Mouse (Mus musculus) mesoderm, embryonic 11.5 days (tissue): Measurements from ENCODE around the gene Tfrc.
A peak's percentile ranks its signal among the peaks of the same experiment; 100 is the strongest.
"Not testable (repeated sequence)": the region's sequence is repeated elsewhere in the genome, so short reads cannot be mapped to it uniquely, and the experiment has no call there.

ENCODE experiments used
- DNase-seq: peaks from one replicate; pipeline ENCODE4 v3.0.0-alpha.2; 2012; ENCODE audit warnings: low read depth, low spot score

Tfrc gene

DNA sequence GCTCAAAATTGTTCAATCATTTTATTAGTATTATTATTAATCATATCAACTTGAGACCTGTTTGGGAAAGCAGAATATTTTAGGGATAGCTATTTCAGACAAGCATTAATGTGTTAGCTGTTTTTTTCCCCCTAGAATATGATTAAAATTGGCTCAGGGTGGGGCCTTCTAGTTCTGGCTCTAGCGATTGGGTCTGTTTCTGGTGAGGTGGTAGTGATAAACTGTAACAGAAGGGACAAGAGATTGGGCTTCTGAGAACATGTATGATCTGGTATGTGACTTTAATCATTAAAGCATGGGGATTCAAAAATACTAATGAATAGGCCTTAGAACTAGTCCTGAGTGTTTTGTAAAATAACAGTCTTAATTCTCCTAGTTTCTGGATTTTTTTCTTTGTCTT, 3.3 kb downstream of the Tfrc start:
- DNase-seq, result no peak

DNA sequence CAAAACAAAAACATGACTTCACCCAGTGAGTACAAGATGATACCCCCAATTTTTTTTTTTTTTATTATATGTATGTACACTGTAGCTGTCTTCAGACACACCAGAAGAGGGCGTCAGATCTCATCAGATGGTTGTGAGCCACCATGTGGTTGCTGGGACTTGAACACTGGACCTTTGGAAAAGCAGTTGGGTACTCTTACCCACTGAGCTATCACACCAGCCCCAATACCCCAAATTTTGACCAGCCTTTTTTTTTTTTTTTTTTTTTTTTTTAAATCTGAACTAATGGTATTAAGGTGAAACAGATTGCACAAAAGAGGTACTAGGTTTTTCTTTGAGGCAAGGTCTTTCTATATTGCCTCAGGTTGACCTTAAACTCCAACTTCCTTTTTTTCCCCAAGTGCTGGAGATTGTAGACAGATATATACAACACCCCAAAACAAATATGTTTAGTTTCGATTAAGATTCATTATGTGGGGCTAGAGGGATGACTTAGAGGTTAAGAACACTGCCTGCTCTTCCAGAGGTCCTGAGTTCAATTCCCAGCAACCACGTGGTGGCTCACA, 4.6 kb downstream of the Tfrc start:
- DNase-seq, result no peak

DNA sequence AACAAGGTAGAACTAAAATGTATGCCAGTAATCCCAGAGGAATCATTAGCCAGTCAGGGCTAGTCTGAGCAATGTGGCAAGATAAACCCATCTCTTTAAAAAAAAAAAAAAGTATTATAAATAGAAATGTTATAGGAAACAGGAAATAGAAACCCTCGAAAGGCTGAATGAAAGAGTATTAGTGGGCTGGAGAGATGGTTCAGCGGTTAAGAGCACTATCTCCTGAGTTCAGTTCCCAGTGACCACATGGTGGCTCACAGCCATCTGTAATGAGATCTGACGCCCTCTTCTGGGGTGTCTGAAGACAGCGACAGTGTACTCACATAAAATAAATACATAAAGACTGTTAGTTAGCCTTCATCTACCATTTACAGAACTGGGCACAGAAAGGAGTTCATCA, 5.3 kb downstream of the Tfrc start:
- no peak for DNase-seq

DNA sequence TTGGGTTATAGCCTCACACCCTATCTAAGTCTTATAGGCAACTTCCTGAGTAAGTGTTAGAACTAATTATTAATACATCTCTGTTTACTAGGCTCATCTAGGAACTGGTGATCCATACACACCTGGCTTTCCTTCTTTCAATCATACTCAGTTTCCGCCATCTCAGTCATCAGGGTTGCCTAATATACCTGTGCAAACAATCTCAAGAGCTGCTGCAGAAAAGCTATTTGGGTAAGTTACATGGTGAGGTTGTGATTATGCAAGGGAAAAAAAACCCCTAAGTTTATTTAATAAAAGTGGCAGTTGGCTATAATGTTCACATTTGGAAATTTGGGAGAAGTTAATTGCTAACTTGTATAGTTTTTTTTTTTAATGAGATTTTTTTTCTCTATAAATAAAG, 10.2 kb downstream of the Tfrc start:
- DNase-seq, result no peak

- DNase-seq, result no peak
Observed at GRCm38 (mm10) chr16:32628140-32628539, 19.4 kb downstream of the Tfrc start.

DNA sequence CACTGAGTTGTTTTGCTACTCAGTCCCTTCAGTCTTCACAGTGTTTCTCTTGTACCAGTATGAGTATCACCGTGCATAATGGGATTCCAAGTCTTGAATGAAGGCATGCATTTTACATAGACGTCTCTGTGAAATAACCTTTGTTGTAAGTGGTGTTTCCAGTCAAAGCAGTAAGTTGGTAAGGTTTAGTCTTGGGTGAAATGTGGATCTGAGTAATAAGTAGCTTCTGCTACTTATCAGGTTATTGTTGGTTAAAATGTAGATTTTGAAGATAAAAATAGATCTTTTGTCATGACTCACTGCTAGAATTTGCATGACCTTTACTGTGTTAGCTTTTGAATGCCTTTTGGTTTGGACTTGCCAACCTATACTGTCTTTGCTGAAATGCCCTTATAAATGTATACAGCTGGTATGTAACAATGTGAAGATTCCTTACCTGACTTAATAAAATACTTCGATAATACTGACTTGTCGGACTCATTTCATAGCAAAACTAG, 23.7 kb downstream of the Tfrc start:
- DNase-seq, result no peak

DNA sequence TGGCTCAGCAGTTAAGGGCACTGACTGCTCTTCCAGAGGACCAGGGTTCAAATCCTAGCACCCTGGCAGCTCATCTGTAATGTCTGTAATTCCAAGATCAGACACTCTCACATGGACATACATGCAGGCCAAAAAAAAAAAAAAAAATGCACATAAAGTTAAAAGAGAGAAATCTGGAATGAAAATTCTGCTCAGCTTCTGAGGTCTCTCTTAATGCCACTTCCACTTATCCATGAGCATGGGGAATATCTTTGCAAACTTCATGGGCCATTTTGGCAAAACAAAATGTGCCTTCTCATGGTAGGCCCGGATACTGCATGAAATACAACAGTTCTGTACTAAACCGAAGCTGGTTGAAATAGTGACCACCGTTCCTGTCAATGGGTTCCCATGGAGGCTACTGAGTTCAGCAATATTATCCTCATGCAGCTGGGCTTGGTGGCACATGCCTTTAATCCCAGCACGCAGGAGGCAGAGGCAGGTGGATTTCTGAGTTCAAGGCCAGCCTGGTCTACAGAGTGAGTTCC, 24.8 kb downstream of the Tfrc start:
- DNase-seq, result no peak

DNA sequence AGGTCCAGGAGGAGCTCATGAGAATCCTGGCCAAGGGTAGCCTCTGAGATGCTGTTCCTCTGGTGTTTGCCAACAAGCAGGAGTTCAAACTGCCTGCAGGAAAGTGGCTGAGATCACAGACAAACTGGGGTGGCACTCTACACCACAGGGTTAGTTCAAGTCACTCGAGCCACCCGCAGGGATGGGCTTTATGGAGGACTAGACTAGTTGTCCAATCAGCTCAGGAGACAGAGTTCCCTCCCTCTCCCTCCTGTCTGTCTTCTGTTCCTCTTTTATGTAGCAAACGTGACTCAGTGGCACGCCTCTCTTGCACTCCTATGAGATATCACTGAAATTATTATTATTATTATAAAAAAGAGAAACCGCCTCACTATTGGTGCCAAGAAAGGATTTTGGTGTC, 25.5 kb downstream of the Tfrc start:
- no peak for DNase-seq

- no peak for DNase-seq
Observed at GRCm38 (mm10) chr16:32635314-32635713, 26.6 kb downstream of the Tfrc start.

GRCm38 (mm10) chr16:32636331-32636730, 27.6 kb downstream of the Tfrc start:
- DNase-seq, result no peak

GRCm38 (mm10) chr16:32636871-32637521, 28.3 kb downstream of the Tfrc start:
- DNase-seq, result no peak

DNA sequence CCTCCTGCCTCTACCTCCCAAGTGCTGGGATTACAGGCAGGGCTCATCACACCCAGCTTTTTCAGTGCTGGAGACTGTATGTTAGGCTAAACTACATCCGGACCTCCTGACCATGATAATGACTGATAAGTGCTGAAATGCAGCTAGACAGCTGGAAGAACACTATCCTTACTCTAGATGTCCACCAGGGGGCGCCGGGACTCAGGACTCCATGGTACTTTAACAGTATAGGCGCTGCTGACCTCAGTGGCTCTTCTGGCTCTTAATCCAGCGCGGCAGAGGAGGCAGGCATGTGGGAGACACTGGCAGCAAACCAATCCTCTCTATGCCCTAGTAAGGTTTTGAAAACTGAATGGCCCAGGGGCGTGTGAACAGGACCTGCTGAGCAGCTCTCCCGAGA, 29.8 kb downstream of the Tfrc start:
- DNase-seq, result peak; percentile 87

GRCm38 (mm10) chr16:32640096-32640495, 31.4 kb downstream of the Tfrc start:
- no peak for DNase-seq

DNA sequence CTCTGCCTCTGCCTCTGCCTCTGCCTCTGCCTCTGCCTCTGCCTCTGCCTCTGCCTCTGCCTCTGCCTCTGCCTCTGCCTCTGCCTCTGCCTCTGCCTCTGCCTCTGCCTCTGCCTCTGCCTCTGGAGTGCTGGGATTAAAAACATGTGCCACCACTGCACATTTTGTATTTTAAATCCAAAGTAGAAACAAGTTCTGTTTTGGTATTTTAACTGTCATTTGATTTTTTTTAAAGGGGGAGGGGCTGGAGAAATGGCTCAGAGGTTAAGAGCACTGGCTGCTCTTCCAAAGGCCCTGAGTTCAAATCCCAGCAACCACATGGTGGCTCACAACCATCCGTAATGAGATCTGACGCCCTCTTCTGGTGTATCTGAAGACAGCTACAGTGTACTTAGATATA, 32.0 kb downstream of the Tfrc start:
- DNase-seq, result not testable (repeated sequence)

- DNase-seq, result no peak
Observed at GRCm38 (mm10) chr16:32641440-32642219, 32.9 kb downstream of the Tfrc start.

GRCm38 (mm10) chr16:32642280-32642679, 33.6 kb downstream of the Tfrc start:
- no peak for DNase-seq

GRCm38 (mm10) chr16:32643661-32644061, 34.9 kb downstream of the Tfrc start, which contains the start of gene Tnk2:
TSS of gene Tnk2 (plus strand) at chr16:32643874.
- peak; percentile 91 for DNase-seq

GRCm38 (mm10) chr16:32644069-32644800, 35.5 kb downstream of the Tfrc start:
- DNase-seq, result no peak

DNA sequence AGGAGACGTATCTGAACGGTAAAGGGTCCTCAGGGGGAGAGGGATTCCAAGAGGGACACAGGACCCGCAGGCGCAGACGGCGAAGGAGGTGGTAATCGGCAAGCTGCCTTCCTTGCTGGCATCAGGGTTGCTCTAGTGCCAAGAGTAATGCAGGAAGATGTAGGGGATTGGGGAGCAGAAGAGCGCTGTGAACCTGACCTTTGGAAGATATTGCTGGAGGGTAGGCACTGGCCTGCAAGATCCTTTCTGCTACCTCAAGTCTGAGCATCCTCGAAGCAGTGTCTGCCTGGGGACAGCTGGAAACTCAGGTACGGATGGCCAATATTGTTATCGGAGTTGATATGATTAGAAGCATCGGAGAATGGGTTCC, 36.1 kb downstream of the Tfrc start:
- no peak for DNase-seq

- no peak for DNase-seq
Observed at GRCm38 (mm10) chr16:32645361-32645914, 36.7 kb downstream of the Tfrc start.

GRCm38 (mm10) chr16:32646014-32646413, 37.3 kb downstream of the Tfrc start:
- DNase-seq, result no peak

GRCm38 (mm10) chr16:32647712-32648111, 39.0 kb downstream of the Tfrc start:
- no peak for DNase-seq
